Mouse (Mus musculus): ENCODE measurements at regions not wholly inside any gene's neighbourhood (a gene's known extent, or its start where the extent isn't known, plus 50 kb on each side); places are given as distances from the start of the nearest gene placed in this dataset.

GRCm38 (mm10) chr3:117520461-117520860, 54.2 kb upstream of the Plppr5 start:
- DNase-seq (ENCODE audit: low read depth, low spot score), result no peak

GRCm38 (mm10) chr3:117508090-117508489, 66.5 kb upstream of the Plppr5 start:
- no peak for DNase-seq (ENCODE audit: low read depth, low spot score)

- no peak for DNase-seq (ENCODE audit: low read depth, low spot score)
Measured at GRCm38 (mm10) chr3:117506151-117506723, 68.4 kb upstream of the Plppr5 start.

- DNase-seq (ENCODE audit: low read depth, low spot score), result peak; percentile 37
Measured at GRCm38 (mm10) chr3:117501107-117501506, 73.5 kb upstream of the Plppr5 start.

- peak; percentile 8 for DNase-seq (ENCODE audit: low read depth, low spot score)
Measured at GRCm38 (mm10) chr3:117498138-117498897, 76.3 kb upstream of the Plppr5 start.

GRCm38 (mm10) chr3:117494118-117494517, 80.5 kb upstream of the Plppr5 start:
- DNase-seq (ENCODE audit: low read depth, low spot score), result peak; percentile 40

GRCm38 (mm10) chr3:117487281-117488027, 87.2 kb upstream of the Plppr5 start:
- DNase-seq (ENCODE audit: low read depth, low spot score), result no peak

GRCm38 (mm10) chr3:117486351-117486750, 88.3 kb upstream of the Plppr5 start:
- DNase-seq (ENCODE audit: low read depth, low spot score), result no peak

- DNase-seq (ENCODE audit: low read depth, low spot score), result no peak
Measured at GRCm38 (mm10) chr3:117480131-117480530, 94.5 kb upstream of the Plppr5 start.

- no peak for DNase-seq (ENCODE audit: low read depth, low spot score)
Measured at GRCm38 (mm10) chr3:117459507-117459906, 98.8 kb upstream of the Plppr4 start.

- DNase-seq (ENCODE audit: low read depth, low spot score), result no peak
Measured at GRCm38 (mm10) chr3:117450559-117450958, 89.9 kb upstream of the Plppr4 start.

GRCm38 (mm10) chr3:117441887-117442286, 81.2 kb upstream of the Plppr4 start:
- DNase-seq (ENCODE audit: low read depth, low spot score), result no peak

- DNase-seq (ENCODE audit: low read depth, low spot score), result no peak
Measured at GRCm38 (mm10) chr3:117440294-117440693, 79.6 kb upstream of the Plppr4 start.

- DNase-seq (ENCODE audit: low read depth, low spot score), result peak; percentile 80
Measured at GRCm38 (mm10) chr3:117438473-117439114, 77.9 kb upstream of the Plppr4 start.

GRCm38 (mm10) chr3:117424526-117424925, 63.9 kb upstream of the Plppr4 start:
- DNase-seq (ENCODE audit: low read depth, low spot score), result no peak

GRCm38 (mm10) chr3:117412896-117413747, 52.4 kb upstream of the Plppr4 start:
- DNase-seq (ENCODE audit: low read depth, low spot score), result no peak

All from mesoderm, embryonic 11.5 days (tissue).